Mouse (Mus musculus) intestine, embryonic 15.5 days (tissue): ENCODE results near the gene Enpep. TPM values are rescaled to one million over a fixed set of nuclear protein-coding genes. Genes with fewer than 3 reads are reported as not detected.

ENCODE experiments used
- ATAC-seq: fragments of 200-750 bp; cut with Nextera tagmentation; 2 replicates; pipeline ENCODE4 v1.8.0; 2017; ENCODE audit warnings: moderate TSS enrichment, moderate library complexity
- H3K27ac ChIP-seq: fragments of 300-500 bp; sonication (generic); 2 replicates; pipeline ENCODE4 v1.5.1; 2015; ENCODE audit warnings: mild to moderate bottlenecking, inconsistent platforms
- H3K27me3 ChIP-seq: fragments of 300-500 bp; sonication (generic); replicated peaks from 2 replicates; pipeline ENCODE4 v1.6.1; 2015; ENCODE audit warnings: inconsistent platforms
- H3K36me3 ChIP-seq: fragments of 300-500 bp; sonication (generic); 2 replicates; pipeline ENCODE4 v1.6.1; 2015; ENCODE audit warnings: inconsistent platforms
- H3K4me1 ChIP-seq: fragments of 300-500 bp; sonication (generic); replicated peaks from 2 replicates; pipeline ENCODE4 v1.6.1; 2015; ENCODE audit warnings: inconsistent platforms
- H3K4me2 ChIP-seq: fragments of 300-500 bp; sonication (generic); replicated peaks from 2 replicates; pipeline ENCODE4 v1.6.1; 2015; ENCODE audit warnings: mild to moderate bottlenecking, inconsistent platforms
- H3K4me3 ChIP-seq: fragments of 300-500 bp; sonication (generic); replicated peaks from 2 replicates; pipeline ENCODE4 v1.5.1; 2015; ENCODE audit warnings: inconsistent platforms
- H3K9ac ChIP-seq: fragments of 300-500 bp; sonication (generic); 2 replicates; pipeline ENCODE4 v1.6.1; 2015; ENCODE audit warnings: inconsistent platforms
- H3K9me3 ChIP-seq: fragments of 300-500 bp; sonication (generic); 2 replicates; pipeline ENCODE4 v1.6.1; 2016; ENCODE audit warnings: inconsistent platforms
- WGBS: fragments of 180-500 bp; shearing (Covaris S2); methylation state at CpG from one replicate; pipeline ENCODE4 v1.1.7; 2015; 5-methylcytosine and 5-hydroxymethylcytosine counted together
- polyA plus RNA-seq: library from polyadenylated mRNA; unstranded; fragments of >200 nt; fragmentation: Nextera tagmentation; extraction: Ambion mirVana; gene quantifications from 2 replicates; pipeline ENCODE4 v1.2.1, GENCODE M21; 2015

Enpep gene
- polyA plus RNA-seq = 97.2 and 100 TPM in 2 replicates

DNA sequence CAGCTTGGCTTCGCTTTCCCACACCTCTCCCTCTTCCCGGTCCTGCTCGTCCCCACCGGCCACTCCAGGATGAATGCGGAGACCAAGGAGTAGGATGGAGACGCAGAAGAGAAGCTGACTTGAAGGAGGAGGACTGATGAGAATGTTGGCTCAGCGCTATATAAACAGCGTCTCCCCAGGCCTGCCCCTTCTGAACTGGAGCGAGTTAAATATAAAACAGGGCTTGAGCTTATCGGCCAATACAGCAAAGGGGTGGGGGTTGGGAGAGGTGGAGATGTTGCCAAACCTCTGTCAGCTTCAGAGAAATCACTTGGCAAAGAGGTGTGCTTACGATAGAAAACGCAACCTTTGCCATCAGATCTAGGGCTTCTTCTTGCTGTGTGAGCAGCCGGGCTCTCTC, at the start of gene Enpep:
Enpep (minus strand) TSS at position 135 of the 400 bp plus-strand sequence.
- Histone ChIP-seq H3K4me1 (0 out of 2 replicates have a peak, but pooled peaks cover 7% of the 10 kb centered on the region), H3K9me3 (no peaks in the 10 kb centered on the region), H3K27me3 (no peaks in the 10 kb centered on the region), H3K4me2 (peak within 1 kb of the TSS; percentile 63), H3K9ac (peak within 1 kb of the TSS; percentile 27), H3K36me3 (no peaks in the 10 kb centered on the region), H3K27ac (peak within 1 kb of the TSS; percentile 48; the same call in 1 of the 2 replicates), H3K4me3 (peak within 1 kb of the TSS; percentile 47)
- ATAC-seq = peak; percentile 88
- 11% methylated on average over 13 of the region's 13 CpGs for WGBS

DNA sequence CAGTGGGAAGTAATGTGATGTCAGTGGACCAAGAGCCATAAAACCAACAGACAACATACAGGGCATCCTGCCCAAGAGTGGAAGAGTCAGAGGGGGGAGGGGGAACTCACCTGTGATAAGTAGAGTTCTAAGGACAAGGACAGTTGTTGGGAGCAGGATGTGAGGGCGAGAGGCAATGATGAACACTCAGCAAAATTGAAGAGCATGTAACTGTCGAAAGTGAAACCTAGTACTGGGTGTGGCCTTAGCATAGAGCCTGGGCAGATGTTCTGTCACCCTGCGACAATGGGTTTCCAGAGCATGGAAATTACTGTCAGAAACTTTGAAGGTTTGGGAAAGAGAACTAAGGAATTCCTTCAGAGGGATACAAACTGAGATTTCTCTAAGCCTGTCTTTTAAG, 46.6 kb upstream of the Enpep start:
- no peak overlapping the region for H3K4me3 ChIP-seq
- 62% methylated on average over 3 of the region's 3 CpGs for WGBS

DNA sequence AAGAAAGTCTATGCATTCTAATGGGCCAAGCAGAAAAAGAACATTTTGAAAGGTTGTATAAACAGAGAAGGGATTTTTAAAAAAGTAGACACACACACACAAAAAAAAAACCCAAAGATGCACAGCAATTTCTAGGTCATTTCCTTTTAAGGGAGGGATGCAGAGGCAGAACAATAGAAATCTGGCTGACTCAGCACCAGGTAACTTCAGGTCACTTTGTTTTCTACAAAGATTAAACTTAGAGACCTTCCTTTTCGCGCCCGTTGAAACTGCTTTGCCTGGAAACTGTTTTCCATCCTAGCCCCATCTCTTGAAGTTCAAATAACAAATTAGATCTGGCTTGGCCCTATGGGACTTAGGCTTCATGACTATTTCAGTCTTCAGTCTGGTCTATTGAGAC, 42.6 kb upstream of the Enpep start:
- no peak overlapping the region for H3K4me2 ChIP-seq
- no peaks in the 10 kb centered on the region for H3K4me1 ChIP-seq
- H3K27ac ChIP-seq = no peak overlapping the region
- no peak for ATAC-seq
- H3K9ac ChIP-seq = no peak overlapping the region
- H3K27me3 ChIP-seq = no peaks in the 10 kb centered on the region
- H3K4me3 ChIP-seq = no peak overlapping the region
- H3K36me3 ChIP-seq = no peaks in the 10 kb centered on the region
- WGBS = 92% methylated on average over 3 of the region's 3 CpGs
- H3K9me3 ChIP-seq = no peaks in the 10 kb centered on the region

More for the DNA sequence above, 46.6 kb upstream of the Enpep start:
- Histone ChIP-seq H3K4me1 (no peaks in the 10 kb centered on the region), H3K27ac (no peak overlapping the region), H3K36me3 (no peaks in the 10 kb centered on the region), H3K9me3 (no peaks in the 10 kb centered on the region), H3K9ac (no peak overlapping the region), H3K27me3 (no peaks in the 10 kb centered on the region), H3K4me2 (no peak overlapping the region; the same call in 1 of the 2 replicates)
- ATAC-seq = peak; percentile 67

DNA sequence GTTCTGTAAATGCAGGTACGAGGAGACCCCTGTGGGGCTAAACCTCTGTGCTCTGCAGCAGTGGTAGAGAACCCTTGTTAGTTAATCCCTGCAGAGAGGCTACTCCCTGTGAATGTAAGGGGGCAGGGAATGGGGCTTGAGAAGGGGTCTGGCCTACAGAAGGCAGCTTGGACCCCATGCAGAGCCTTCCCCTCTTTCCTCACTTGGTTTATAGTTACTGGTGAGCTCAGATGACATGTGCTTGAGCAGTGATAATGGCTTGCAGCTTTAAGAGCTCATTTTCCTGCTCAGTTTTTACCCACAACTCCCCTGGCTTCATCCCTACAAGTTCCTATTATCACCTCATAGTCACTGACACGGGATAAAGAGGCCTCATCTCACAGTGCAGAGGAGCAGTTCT, 40.6 kb upstream of the Enpep start:
- ATAC-seq = no peak
- Histone ChIP-seq H3K36me3 (no peaks in the 10 kb centered on the region), H3K27ac (no peak overlapping the region), H3K9me3 (no peaks in the 10 kb centered on the region), H3K27me3 (no peaks in the 10 kb centered on the region), H3K4me3 (no peak overlapping the region), H3K9ac (no peak overlapping the region), H3K4me2 (no peak overlapping the region), H3K4me1 (no peaks in the 10 kb centered on the region)
- 53% methylated on average over 2 of the region's 2 CpGs for WGBS

DNA sequence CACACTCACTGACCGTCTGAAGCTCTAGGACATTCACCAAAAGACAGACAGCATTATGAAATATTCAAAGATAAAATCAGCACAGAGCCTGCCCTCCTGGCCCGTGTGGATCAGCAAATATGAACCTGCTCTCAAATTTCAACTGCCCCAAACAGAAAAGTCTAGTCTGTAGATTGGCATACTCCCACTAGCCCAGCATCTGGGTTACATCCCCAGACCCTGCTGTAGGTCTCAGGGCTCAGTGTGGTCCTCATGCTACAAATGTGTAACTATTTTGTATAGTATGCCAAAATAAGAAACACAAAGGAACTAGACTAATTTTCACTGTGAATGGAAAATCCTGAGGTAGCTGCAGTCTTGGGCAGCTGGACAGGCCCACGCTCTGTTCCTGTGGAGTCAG, 37.0 kb upstream of the Enpep start:
- Histone ChIP-seq H3K27ac (no peak overlapping the region), H3K4me2 (no peak overlapping the region), H3K36me3 (no peaks in the 10 kb centered on the region), H3K9me3 (no peaks in the 10 kb centered on the region), H3K4me3 (no peak overlapping the region), H3K4me1 (no peaks in the 10 kb centered on the region), H3K27me3 (no peaks in the 10 kb centered on the region), H3K9ac (no peak overlapping the region)
- 76% methylated on average over 3 of the region's 3 CpGs for WGBS
- ATAC-seq = no peak

DNA sequence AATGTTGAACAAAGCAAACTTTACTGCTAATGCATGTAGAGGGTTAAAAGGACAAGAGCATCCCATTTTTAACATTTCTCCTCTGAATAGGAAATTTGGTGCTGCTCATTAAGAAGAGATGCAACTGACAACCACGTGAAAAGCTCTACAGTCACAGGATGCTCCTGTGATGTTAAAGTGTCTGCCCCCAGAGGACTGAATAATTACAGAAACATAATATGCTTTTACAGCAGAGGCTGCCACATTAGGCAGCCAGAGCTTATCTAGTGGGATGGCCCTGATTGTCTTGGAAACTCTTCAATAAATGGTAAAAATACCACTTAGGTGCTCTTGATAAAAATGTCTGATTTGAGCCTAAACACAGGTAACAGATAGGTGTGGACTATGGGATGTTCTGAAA, 33.4 kb upstream of the Enpep start:
- no peak for ATAC-seq

DNA sequence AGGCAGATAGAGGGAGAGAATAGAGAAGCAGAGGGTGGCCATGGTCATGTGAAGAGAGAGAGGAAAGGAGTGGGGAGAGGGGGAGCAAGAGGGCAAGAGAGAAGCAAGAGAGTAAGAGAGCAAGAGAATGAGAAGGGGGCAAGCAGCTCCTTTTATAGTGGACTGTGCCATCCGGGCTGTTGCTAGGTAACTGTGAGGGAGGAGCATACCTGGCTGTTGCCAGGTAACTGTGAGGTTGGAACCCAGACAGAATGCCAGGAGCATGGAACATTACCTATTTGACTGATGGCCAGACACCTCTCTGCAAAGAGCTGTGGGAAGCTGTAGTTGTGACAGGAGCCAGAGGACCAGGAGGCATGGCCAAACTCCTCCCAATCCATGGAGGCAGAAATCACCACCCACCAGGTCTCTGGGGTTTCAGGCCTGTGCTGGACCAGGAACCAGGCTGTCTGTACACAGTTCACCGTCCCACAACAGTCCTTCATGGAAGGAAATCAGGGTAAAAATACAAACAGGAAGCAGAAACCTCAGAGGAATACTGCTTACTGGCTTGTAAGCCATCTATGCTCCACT, 32.4 kb upstream of the Enpep start:
- ATAC-seq = no peak
- Histone ChIP-seq H3K9me3 (no peaks in the 10 kb centered on the region), H3K36me3 (no peaks in the 10 kb centered on the region), H3K4me2 (no peak overlapping the region), H3K27me3 (no peaks in the 10 kb centered on the region), H3K4me3 (no peak overlapping the region), H3K9ac (no peak overlapping the region), H3K27ac (no peak overlapping the region), H3K4me1 (no peaks in the 10 kb centered on the region)
- WGBS = 80% methylated on average over 2 of the region's 2 CpGs

More for the DNA sequence above, 33.4 kb upstream of the Enpep start:
- Histone ChIP-seq H3K27ac (no peak overlapping the region), H3K4me1 (no peaks in the 10 kb centered on the region), H3K9me3 (no peaks in the 10 kb centered on the region), H3K9ac (no peak overlapping the region), H3K27me3 (no peaks in the 10 kb centered on the region), H3K4me2 (no peak overlapping the region), H3K36me3 (no peaks in the 10 kb centered on the region), H3K4me3 (no peak overlapping the region)
- WGBS = 83% methylated on average over 1 of the region's 1 CpGs

DNA sequence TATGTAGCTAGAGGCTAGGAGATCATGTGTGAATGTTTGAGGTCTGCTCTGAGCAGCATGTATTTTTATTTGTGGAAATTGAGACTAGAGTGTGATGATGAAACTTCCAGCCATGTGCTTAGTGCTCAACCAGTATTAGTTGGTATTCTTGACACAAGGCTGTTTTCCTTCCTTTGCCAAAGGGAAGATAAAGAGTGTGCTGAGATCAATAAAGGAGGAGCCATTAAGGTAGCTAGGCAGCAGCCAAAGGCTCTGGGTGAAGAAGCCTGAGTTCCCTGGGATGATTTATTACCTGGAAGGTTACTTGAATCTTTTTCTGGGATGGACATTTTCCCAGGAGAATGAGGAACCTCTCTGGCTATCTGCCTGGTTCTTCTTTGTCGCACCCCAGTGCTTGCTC, 30.9 kb upstream of the Enpep start:
- Histone ChIP-seq H3K4me3 (no peak overlapping the region), H3K27ac (no peak overlapping the region), H3K4me2 (no peak overlapping the region), H3K9ac (no peak overlapping the region), H3K36me3 (no peaks in the 10 kb centered on the region), H3K27me3 (no peaks in the 10 kb centered on the region), H3K9me3 (no peaks in the 10 kb centered on the region), H3K4me1 (no peaks in the 10 kb centered on the region)
- WGBS = 66% methylated on average over 1 of the region's 1 CpGs
- no peak for ATAC-seq

DNA sequence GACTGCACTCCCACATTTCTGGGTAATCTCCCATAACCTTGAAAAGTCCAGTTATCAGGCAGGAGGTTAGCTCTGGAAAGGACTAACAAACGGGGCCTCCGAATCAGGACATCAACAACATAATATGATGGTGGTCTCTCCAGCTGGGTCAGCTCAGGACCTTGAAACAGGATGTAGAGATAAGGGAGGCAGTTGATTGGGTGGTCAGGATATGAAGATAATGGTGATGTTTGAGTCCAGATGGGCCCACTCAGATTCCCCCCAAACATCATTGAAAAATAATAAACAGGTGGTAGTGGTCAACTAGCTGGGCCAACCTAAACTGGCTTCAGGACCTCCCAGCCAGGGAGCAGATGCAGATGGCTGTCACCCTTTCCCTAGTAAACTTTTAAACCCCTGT, 25.6 kb upstream of the Enpep start:
- peak; percentile 34 for ATAC-seq

DNA sequence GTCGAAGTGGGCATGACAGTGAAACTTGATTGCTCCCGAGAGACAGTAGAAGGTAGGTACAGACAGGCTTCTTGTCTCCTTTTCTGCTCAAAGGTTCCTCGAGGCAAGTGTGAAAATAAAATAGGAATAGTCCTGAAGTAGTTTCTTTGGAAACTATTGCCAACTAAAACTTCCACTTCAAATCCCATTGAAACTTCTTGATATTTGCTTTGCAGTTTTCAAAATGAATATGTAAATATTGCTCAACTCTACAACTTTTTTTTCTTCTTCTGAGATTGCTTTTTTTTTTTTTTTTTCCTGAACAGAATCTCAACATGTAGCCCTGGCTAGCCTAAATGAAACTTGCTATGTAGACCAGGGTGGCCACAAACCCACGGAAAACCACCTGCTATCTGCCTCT, 21.4 kb upstream of the Enpep start:
- no peak overlapping the region for H3K4me2 ChIP-seq
- H3K9me3 ChIP-seq = no peaks in the 10 kb centered on the region
- no peak overlapping the region for H3K27ac ChIP-seq
- no peaks in the 10 kb centered on the region for H3K36me3 ChIP-seq
- ATAC-seq = no peak
- WGBS = 73% methylated on average over 4 of the region's 4 CpGs
- H3K9ac ChIP-seq = no peak overlapping the region
- peaks cover 6% of the 10 kb centered on the region for H3K4me1 ChIP-seq
- no peaks in the 10 kb centered on the region for H3K27me3 ChIP-seq
- H3K4me3 ChIP-seq = no peak overlapping the region

More for the DNA sequence above, 25.6 kb upstream of the Enpep start:
- Histone ChIP-seq H3K27ac (no peak overlapping the region), H3K27me3 (no peaks in the 10 kb centered on the region), H3K4me3 (no peak overlapping the region), H3K9ac (no peak overlapping the region), H3K4me2 (no peak overlapping the region), H3K4me1 (no peaks in the 10 kb centered on the region), H3K36me3 (no peaks in the 10 kb centered on the region), H3K9me3 (no peaks in the 10 kb centered on the region)
- 70% methylated on average over 2 of the region's 2 CpGs for WGBS

DNA sequence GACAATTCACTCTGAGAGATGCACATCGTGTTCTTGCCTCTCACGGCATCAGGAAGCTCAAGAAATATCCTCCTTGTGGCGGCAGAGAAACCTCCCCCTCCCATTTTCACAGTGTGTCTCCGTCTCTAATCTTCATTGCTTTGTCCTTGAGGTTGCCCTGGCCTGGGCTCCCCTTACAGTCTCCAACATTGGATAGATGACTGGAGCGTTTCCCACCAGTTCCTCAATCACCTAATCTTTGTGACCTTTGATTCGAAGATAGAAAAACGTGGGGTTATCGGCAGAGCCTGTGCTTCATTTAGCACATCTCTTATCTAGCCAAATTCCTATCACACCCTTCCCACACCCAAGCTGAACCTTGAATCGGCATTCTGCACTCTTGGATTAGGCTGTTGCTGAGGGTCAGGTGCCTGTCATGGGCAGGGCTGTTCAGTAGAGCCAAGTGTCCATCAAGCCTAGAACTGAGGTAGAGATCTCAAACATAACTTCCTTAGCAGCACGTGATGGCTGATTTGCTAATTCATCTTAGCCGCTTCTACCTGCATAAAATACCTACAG, 18.9 kb upstream of the Enpep start:
- Histone ChIP-seq H3K9me3 (no peaks in the 10 kb centered on the region), H3K9ac (no peak overlapping the region), H3K4me1 (peaks cover 6% of the 10 kb centered on the region), H3K27me3 (no peaks in the 10 kb centered on the region), H3K4me2 (no peak overlapping the region), H3K4me3 (no peak overlapping the region), H3K36me3 (no peaks in the 10 kb centered on the region), H3K27ac (peak overlapping the region; percentile 57)
- ATAC-seq = peak; percentile 96
- WGBS = 57% methylated on average over 11 of the region's 11 CpGs

DNA sequence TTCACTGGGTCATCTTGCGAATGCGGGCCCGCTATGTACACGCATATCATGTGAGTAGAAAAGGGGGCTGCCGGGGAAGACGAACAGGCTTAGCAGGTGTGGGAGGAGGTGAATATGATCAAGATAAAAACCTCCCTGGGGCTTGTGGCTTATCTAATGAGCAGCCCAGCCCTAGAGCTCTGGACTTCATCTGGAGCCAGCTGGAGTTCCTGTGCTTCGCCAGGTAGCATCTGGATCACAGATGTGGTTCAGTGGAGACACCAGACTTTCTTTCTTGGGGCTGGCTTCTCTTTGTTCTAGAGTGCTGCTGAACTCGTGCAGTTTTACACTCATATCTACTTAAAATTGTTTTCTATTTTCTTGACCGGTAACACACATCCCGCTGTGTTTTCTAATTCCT, 14.8 kb upstream of the Enpep start:
- H3K4me1 ChIP-seq = peaks cover 6% of the 10 kb centered on the region
- no peaks in the 10 kb centered on the region for H3K27me3 ChIP-seq
- no peak for ATAC-seq
- H3K4me2 ChIP-seq = no peak overlapping the region
- 80% methylated on average over 10 of the region's 10 CpGs for WGBS
- H3K27ac ChIP-seq = no peak overlapping the region
- H3K4me3 ChIP-seq = no peak overlapping the region
- no peaks in the 10 kb centered on the region for H3K9me3 ChIP-seq
- no peak overlapping the region for H3K9ac ChIP-seq
- H3K36me3 ChIP-seq = no peaks in the 10 kb centered on the region

DNA sequence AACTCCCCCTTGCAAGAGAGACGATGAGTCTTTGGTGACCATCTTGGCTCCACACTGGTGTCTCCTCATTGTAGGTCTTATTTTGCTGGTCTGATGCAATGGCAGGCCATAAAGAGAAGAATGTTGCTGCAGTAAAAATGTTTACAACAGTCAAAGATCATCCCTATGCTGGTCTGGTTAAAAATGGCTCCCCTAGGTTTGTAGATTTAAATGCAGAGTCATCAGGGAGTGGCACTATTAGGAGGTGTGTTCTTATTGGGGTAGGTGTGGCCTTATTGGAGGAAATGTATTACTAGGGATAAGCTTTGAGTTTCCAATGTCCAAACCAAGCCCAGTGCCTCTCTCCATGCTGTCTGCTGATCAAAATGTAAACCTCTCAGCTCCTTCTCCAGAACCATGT, 10.2 kb upstream of the Enpep start:
- 85% methylated on average over 1 of the region's 1 CpGs for WGBS
- no peaks in the 10 kb centered on the region for H3K9me3 ChIP-seq
- peak; percentile 26; the same call in 1 of the 2 replicates for ATAC-seq
- H3K27ac ChIP-seq = no peak overlapping the region
- no peak overlapping the region for H3K4me3 ChIP-seq
- H3K27me3 ChIP-seq = no peaks in the 10 kb centered on the region
- no peak overlapping the region for H3K9ac ChIP-seq
- H3K36me3 ChIP-seq = no peaks in the 10 kb centered on the region
- no peak overlapping the region for H3K4me2 ChIP-seq
- H3K4me1 ChIP-seq = peaks cover 3% of the 10 kb centered on the region; the same call in 1 of the 2 replicates
